Mouse (Mus musculus) forebrain, postnatal 0 days (tissue): ENCODE measurements around the gene Grsf1. TPM values are rescaled to one million over a fixed set of nuclear protein-coding genes. Genes with fewer than 3 reads are reported as not detected.

ENCODE experiments used
- ATAC-seq: fragments of 200-750 bp; cut with Nextera tagmentation; 2 replicates; pipeline ENCODE4 v1.8.0; 2017; ENCODE audit warnings: mild to moderate bottlenecking, moderate library complexity
- DNase-seq: peaks from one replicate; pipeline ENCODE4 v3.0.0-alpha.2; 2015
- H3K27ac ChIP-seq: fragments of 300-500 bp; sonication (generic); 2 replicates; pipeline ENCODE4 v1.5.1; 2014; ENCODE audit warnings: low read depth, mild to moderate bottlenecking, antibody characterized with exemption, low read length, moderate library complexity, mixed read lengths
- H3K27me3 ChIP-seq: fragments of 300-500 bp; sonication (generic); 2 replicates; pipeline ENCODE4 v1.6.1; 2014; ENCODE audit warnings: mild to moderate bottlenecking, low read length, mixed read lengths; ENCODE audit not compliant: insufficient read depth
- H3K36me3 ChIP-seq: fragments of 300-500 bp; sonication (generic); 2 replicates; pipeline ENCODE4 v1.6.1; 2014; ENCODE audit warnings: mild to moderate bottlenecking, moderate library complexity; ENCODE audit not compliant: insufficient read depth
- H3K4me1 ChIP-seq: fragments of 300-500 bp; sonication (generic); 2 replicates; pipeline ENCODE4 v1.6.1; 2014; ENCODE audit warnings: antibody characterized with exemption; ENCODE audit not compliant: insufficient read depth
- H3K4me2 ChIP-seq: fragments of 300-500 bp; sonication (generic); 2 replicates; pipeline ENCODE4 v1.6.1; 2014; ENCODE audit warnings: low read depth, mild to moderate bottlenecking, moderate library complexity
- H3K4me3 ChIP-seq: fragments of 300-500 bp; sonication (generic); 2 replicates; pipeline ENCODE4 v1.5.1; 2014; ENCODE audit warnings: low read depth, low read length, mixed read lengths
- H3K9ac ChIP-seq: fragments of 300-500 bp; sonication (generic); 2 replicates; pipeline ENCODE4 v1.6.1; 2014; ENCODE audit warnings: mild to moderate bottlenecking
- H3K9me3 ChIP-seq: fragments of 300-500 bp; sonication (generic); 2 replicates; pipeline ENCODE4 v1.6.1; 2016; ENCODE audit warnings: low read length
- CTCF ChIP-seq: sonication (generic); IDR thresholded peaks from 2 replicates; pipeline ENCODE4 v1.5.1; 2016; ENCODE audit warnings: antibody characterized with exemption, control low read depth, low read depth
- WGBS: fragments of 180-500 bp; shearing (Covaris S2); extraction: QIAGEN DNeasy Blood & Tissue Kit; methylation state at CpG from one replicate; pipeline ENCODE4 v1.1.7; 2014; 5-methylcytosine and 5-hydroxymethylcytosine counted together
- polyA plus RNA-seq: library from polyadenylated mRNA; unstranded; fragments of >200 nt; fragmentation: Nextera tagmentation; extraction: Ambion mirVana; gene quantifications from 2 replicates; pipeline ENCODE4 v1.2.1, GENCODE M21; 2015
- total RNA-seq: library from RNA; depleted of rRNA; stranded (reverse); fragments of >200 nt; gene quantifications from 2 replicates; pipeline ENCODE4 v1.2.3, GENCODE M21; 2014; rRNA removed

The Grsf1 gene
- total RNA-seq (51.9 and 68.0 TPM in 2 replicates), polyA plus RNA-seq (50.2 and 58.1 TPM in 2 replicates)

DNA sequence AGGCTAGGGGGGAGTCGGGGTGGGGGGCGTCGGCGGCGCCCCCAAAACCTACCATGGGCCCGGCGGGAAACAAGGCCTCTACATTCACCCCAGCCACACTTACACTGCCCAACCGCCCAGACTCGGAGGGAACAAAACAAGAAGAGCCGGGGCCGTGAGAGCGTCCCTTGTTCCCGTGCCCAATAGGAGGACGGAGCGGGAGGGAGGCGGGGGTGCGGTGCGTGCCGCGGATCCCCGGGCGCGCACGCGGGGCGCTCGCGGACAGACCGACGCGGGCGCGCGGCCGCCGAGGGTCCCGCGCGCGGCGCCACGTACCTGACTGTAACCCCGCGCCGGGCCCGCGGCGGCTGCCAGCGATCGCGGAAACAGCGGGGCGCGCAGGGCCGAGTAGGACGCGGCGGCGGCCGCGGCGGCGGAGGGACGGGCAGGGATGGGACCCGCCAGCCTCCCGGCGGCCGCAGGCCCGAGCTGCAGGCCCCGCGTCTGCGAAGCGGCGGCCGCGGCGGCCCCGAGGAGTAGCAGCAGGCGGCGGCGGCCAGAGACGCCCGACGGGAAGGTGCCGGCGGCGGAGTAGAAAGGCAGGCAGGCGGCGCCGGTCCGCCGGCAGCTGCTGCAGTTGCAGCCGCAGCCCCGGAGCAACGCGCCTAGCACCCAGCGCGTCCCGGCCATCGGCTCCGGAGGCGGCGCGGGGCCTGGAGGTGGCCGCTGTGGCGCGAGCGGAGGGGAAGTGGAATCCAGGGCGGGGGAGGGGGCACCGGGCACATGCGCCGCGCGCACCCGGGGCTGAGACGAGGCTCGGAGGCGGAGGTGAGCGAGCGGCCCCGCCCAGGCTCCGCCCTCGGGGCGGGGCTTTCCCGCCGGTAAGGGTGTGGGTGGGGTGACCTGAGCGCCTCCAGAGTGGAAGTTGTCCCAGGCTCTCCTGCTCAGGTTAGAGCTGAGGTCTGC, at the start of gene Grsf1:
Grsf1 (minus strand) TSS at position 729 of the 945 bp plus-strand sequence.
- peak; percentile 5; the same call in 1 of the 2 replicates for TF ChIP-seq CTCF
- peak within 1 kb of the TSS; percentile 93 for H3K27ac ChIP-seq
- 0 out of 2 replicates have a peak, but pooled peaks cover 7% of the 10 kb centered on the region for H3K36me3 ChIP-seq
- H3K4me3 ChIP-seq: peak within 1 kb of the TSS; percentile 90
- peak within 1 kb of the TSS; percentile 97 for H3K9ac ChIP-seq
- no peaks in the 10 kb centered on the region for H3K9me3 ChIP-seq
- no peaks in the 10 kb centered on the region for H3K27me3 ChIP-seq
- H3K4me1 ChIP-seq: no peaks in the 10 kb centered on the region
- WGBS: 1% methylated on average over 92 of the region's 127 CpGs
- ATAC-seq (peak; percentile 94), DNase-seq (peak; percentile 91)
- peak within 1 kb of the TSS; percentile 79 for H3K4me2 ChIP-seq

DNA sequence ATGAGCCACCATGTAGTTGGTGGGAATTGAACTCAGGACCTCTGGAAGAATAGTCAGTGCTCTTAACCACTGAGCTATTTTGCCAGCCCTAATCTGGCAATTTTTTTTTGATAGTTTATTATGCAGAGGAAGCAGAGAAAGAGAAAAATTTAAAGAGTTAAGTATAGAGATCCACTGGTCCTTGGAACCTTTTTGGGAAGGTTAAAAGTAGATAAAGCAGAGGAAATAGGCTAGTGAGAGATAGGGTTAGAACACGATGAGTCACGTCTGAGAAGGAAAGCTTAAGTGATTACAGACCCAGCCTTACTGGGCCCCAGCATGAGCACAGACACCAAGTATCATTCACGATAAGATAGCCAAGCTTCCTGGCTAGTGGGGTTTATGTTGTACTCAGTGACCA, 48.1 kb upstream of the Grsf1 start:
- no peak for ATAC-seq
- Histone ChIP-seq H3K4me2 (no peak overlapping the region), H3K9me3 (no peaks in the 10 kb centered on the region), H3K4me3 (no peak overlapping the region), H3K27ac (no peak overlapping the region), H3K36me3 (no peaks in the 10 kb centered on the region), H3K9ac (no peak overlapping the region), H3K4me1 (peaks cover 19% of the 10 kb centered on the region), H3K27me3 (no peaks in the 10 kb centered on the region)
- 76% methylated on average over 3 of the region's 3 CpGs for WGBS
- no peak for TF ChIP-seq CTCF
- no peak for DNase-seq

DNA sequence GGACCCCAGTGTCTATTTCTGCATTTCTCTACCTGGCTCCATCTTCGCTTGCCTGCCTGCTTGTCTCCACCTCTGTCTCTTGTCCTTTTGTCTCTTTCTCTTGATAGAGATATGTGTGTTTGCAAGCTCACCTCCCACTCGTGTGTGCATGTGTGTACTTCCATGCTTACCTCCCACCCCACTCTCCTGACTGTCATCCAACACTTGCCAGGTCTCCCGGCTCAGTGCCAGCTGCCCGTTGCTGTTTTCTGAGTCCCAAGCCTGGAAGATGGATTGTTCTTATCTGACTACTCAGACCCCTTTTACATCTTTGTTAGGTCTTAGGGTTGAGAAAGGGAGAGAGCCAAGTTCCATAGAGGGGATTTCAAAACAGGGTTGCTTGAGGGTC, 46.2 kb upstream of the Grsf1 start:
- peak overlapping the region; percentile 97; the same call in 1 of the 2 replicates for H3K27ac ChIP-seq
- peak; percentile 14 for DNase-seq
- no peaks in the 10 kb centered on the region for H3K27me3 ChIP-seq
- H3K9me3 ChIP-seq: no peaks in the 10 kb centered on the region
- peak overlapping the region; percentile 97 for H3K9ac ChIP-seq
- peak overlapping the region; percentile 97 for H3K4me3 ChIP-seq
- no peak for ATAC-seq
- peaks cover 19% of the 10 kb centered on the region for H3K4me1 ChIP-seq
- TF ChIP-seq CTCF: no peak
- 17% methylated on average over 4 of the region's 4 CpGs for WGBS
- peak overlapping the region; percentile 83 for H3K4me2 ChIP-seq
- no peaks in the 10 kb centered on the region for H3K36me3 ChIP-seq

DNA sequence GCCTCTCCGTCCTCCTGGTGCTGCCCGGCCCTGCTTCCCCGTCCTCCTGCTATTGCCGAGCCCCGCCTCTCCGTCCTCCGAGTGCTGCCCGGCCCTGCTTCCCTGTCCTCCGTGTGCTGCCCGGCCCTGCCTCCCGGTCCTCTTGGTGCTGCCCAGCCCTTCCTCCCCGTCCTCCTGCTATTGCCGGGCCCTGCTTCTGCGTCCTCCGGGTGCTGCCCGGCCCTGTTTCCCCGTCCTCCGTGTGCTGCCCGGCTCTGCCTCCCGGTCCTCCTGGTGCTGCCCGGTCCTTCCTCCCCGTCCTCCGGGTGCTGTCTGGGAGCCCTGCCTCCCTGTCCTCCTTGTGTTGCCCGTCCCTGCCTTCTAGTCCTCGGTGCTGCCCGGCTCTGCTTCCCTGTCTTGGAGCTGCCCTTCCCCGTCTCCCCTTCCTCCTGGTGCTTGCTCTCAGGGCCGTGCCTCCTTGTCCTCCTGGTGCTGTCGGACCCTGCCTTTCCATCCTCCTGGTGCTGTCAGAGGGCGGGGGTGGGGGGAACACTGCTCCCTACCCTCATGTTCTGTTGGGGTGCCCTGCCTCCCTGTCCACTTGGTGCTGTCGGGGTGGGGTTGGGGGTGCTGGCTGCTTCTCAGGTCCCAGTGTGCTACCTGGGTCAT, 45.7 kb upstream of the Grsf1 start:
- Histone ChIP-seq H3K9me3 (no peaks in the 10 kb centered on the region), H3K4me3 (peak overlapping the region; percentile 97), H3K9ac (peak overlapping the region; percentile 97), H3K27ac (peak overlapping the region; percentile 97), H3K36me3 (no peaks in the 10 kb centered on the region), H3K4me2 (peak overlapping the region; percentile 83), H3K27me3 (no peaks in the 10 kb centered on the region), H3K4me1 (peaks cover 19% of the 10 kb centered on the region)
- ATAC-seq (peak; percentile 40), DNase-seq (peak; percentile 39)
- 2% methylated on average over 31 of the region's 31 CpGs for WGBS
- no peak for TF ChIP-seq CTCF

DNA sequence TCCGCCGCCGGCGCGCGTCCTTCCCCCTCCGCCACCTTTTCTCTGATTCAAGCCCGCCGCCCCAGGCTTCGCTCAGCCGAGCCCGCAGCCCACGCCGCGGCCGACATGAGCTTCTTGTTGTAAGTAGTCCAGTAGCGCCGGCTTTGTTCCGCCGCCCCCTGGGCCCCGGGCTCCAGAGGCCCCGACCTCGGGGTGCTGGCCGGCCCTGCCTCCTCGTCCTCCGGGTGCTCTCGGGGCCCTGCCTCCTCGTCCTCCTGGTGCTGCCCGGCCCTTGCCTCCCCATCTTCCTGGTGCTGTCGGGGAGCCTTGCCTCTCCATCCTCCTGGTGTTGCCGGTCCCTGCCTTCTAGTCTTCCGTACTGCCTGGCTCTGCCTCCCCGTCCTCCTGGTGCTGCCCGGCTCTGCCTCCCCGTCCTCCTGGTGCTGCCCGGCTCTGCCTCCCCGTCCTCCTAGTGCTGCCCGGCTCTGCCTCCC, 45.1 kb upstream of the Grsf1 start:
- Histone ChIP-seq H3K9me3 (no peaks in the 10 kb centered on the region), H3K4me1 (peaks cover 19% of the 10 kb centered on the region), H3K4me3 (peak overlapping the region; percentile 97), H3K9ac (peak overlapping the region; percentile 97), H3K36me3 (no peaks in the 10 kb centered on the region), H3K27ac (peak overlapping the region; percentile 97), H3K4me2 (peak overlapping the region; percentile 83), H3K27me3 (no peaks in the 10 kb centered on the region)
- ATAC-seq: peak; percentile 76
- 3% methylated on average over 35 of the region's 38 CpGs for whole genome bisulfite sequencing
- DNase-seq: no peak
- no peak for TF ChIP-seq CTCF

DNA sequence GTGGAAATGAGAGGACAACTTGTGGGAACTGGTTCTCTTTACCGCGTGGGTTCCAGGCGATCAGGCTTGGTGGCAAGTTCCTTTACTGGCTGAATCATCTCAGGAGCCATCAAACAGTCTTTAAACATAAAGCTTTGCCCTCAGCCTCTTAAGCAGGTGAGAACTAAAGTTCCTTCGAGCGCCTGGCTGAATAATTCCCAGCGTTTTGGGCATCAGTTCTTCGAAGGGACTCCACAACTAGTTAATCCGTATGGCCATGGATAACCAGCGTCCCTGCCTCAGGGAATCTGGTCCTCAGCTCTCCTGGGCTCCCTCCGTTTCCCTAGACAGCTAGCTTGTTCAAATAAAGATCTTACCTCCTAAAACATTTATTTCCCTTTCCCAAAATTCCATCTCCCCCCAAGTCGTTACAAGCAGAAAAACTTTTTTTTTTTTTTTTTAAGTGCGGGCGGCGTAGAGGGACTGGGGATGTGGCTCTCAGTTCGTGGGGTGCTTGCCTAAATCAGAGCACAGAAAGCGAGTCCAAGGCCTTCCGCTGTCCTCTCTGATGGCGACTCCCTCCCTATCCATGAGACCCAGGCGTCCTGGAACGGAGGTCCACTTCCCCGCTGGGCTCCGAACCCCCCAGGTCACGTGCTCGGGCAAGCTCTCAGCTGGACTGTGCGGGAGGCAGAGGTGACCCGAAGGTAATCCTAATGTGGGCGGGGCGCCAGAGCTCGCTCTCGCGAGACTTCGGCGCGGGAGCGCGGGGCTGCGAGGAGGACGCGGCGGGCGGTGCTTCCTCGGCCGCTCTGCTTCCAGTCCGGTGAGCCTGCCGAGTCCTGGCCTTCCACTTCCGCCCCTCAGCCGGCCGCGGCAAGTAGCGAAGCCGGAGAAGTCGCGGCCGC, 44.4 kb upstream of the Grsf1 start, which contains the start of gene Mob1b:
Mob1b (plus strand) TSS at position 740 of the 887 bp plus-strand sequence.
- Histone ChIP-seq H3K27ac (peak within 1 kb of the TSS; percentile 97), H3K27me3 (no peaks in the 10 kb centered on the region), H3K4me1 (peaks cover 19% of the 10 kb centered on the region), H3K9me3 (no peaks in the 10 kb centered on the region), H3K9ac (peak within 1 kb of the TSS; percentile 97), H3K4me3 (peak within 1 kb of the TSS; percentile 97), H3K36me3 (no peaks in the 10 kb centered on the region), H3K4me2 (peak within 1 kb of the TSS; percentile 83)
- peak; percentile 93 for ATAC-seq
- no peak for TF ChIP-seq CTCF
- DNase-seq: peak; percentile 96
- under 1% methylated on average over 53 of the region's 54 CpGs for WGBS
